Mouse (Mus musculus) CD4-positive naive resting alpha-beta T cell, adult 76 days (primary cell): Measurements from ENCODE around the gene Foxp4. TPM values are rescaled to one million over a fixed set of nuclear protein-coding genes. Genes with fewer than 3 reads are reported as not detected.

ENCODE experiments used
- total RNA-seq: library from RNA; stranded (reverse); gene quantifications from one replicate; pipeline ENCODE4 v1.2.4, GENCODE M21; 2023

Gene Foxp4
- 75.2 TPM for total RNA-seq

GRCm38 (mm10) chr17:47924383-47925339, at the start of gene Foxp4:
Gene Foxp4, minus strand, starts transcription at chr17:47924645.

DNA sequence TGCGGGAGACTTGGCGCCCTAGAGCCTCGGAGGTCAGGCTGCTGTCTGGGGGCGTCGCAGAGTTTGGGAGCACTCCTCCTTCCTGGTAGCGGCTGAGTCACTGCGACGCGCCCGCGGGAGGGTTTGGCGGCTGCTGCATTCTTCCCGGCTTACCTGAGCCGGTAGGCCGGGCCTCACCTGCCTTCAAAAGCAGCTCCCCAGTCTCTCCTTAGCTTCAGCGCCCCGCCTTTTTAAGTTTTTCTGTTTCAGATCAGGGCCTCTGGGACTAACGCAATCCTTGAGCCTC, 90.0 kb downstream of the Foxp4 start, which contains the start of gene Mdfi:
TSS of gene Mdfi (minus strand) at position 210 of the 286 bp plus-strand sequence.

Other genes starting within 250 kb of the Foxp4 start
- 125 TPM for gene Tomm6, start 236.3 kb downstream of the Foxp4 start, total RNA-seq
- 3.5 TPM for gene Frs3, start 235.6 kb downstream of the Foxp4 start, total RNA-seq
- not detected for gene Gm21981, start 230.2 kb downstream of the Foxp4 start, total RNA-seq
- gene Prickle4, start 229.9 kb downstream of the Foxp4 start, total RNA-seq, result not detected
- gene Pgc, start 197.8 kb downstream of the Foxp4 start, total RNA-seq, result not detected
- 37.5 TPM for gene Tfeb, start 187.6 kb downstream of the Foxp4 start, total RNA-seq
- 1.1 TPM for gene Mdfi, start 90.0 kb downstream of the Foxp4 start, total RNA-seq
- not detected for gene 1700122O11Rik, start 113.6 kb upstream of the Foxp4 start, total RNA-seq
- gene 1700067P10Rik, start 164.7 kb upstream of the Foxp4 start, total RNA-seq, result not detected
- not detected for gene 9830107B12Rik, start 221.6 kb upstream of the Foxp4 start, total RNA-seq
- 0.73 TPM for gene A530064D06Rik, start 242.6 kb upstream of the Foxp4 start, total RNA-seq